In the genomic region with DNA sequence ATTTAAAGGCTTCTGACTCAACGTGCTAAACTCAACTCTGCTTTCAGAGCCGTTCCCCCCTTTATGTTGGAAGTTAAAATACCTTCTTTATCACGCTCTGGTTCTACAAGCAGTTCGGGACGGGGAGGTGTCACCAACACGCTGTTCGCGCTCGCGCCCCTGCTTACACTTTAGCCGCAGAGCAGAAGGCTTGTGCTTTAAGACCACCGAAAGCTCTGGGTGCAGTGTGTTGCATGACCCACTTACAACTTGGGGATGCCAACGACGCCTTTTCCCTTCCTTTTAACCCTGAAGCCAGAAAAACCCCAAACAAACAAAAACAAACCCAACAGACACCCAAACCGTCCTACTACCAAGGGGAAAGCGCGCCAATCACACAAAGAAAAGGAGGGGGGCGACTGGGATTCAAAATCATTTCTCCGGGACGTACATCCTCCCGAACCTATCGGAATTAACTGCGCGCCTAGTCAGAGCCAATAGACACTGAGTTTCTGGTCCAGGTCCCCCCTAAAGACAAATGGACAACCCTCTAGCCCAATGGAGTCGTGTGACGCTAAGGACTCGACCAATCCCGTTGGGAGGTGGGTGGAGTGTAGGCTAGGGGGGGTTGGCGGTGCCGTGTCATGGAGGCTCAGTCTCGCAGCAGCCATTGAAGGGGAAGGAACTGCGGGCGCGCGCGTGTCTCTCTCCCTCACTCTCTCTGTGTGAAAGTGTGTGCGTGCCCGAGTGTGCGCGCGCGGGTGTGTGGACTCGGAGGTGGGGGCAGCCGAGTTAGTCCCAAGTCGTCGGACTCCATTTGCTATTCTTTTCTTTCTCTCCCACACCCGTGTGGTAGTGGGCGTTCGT, we compare ENCODE assay signal across 8 mouse cellular contexts. TPM values are rescaled to one million over a fixed set of nuclear protein-coding genes. Genes with fewer than 3 reads are reported as not detected.
DNase-seq lines count a peak whose midpoint lies in the region; ATAC-seq and TF ChIP-seq lines count a peak whose summit lies in the region.

Anp32e (plus strand) TSS at position 589 of the 846 bp plus-strand sequence.

- peak within 1 kb of the TSS; percentile 97 for H3K4me3 ChIP-seq in gastrocnemius, adult 2 months
- H3K4me3 ChIP-seq in hindbrain, postnatal 0 days (ENCODE audit: low read length): peak within 1 kb of the TSS; percentile 92
- H3K4me3 ChIP-seq in megakaryocyte, embryonic 14.5 days (replicated peaks): peak within 1 kb of the TSS; percentile 96

- H3K4me1 ChIP-seq in hindbrain, postnatal 0 days (ENCODE audit: insufficient read depth, low read length): no peaks in the 10 kb centered on the region
- peaks cover 42% of the 10 kb centered on the region for H3K4me1 ChIP-seq in megakaryocyte, embryonic 14.5 days

- peak; percentile 94 for ATAC-seq in common myeloid progenitor, adult 5-6 weeks (replicated peaks; ENCODE audit: low read depth, poor library complexity, severe bottlenecking)
- ATAC-seq in hindbrain, postnatal 0 days: peak; percentile 100

- TF ChIP-seq CTCF in gastrocnemius, adult 2 months (IDR thresholded peaks at IDR 0.05): no peak
- TF ChIP-seq CTCF in hindbrain, postnatal 0 days (IDR thresholded peaks at IDR 0.05; ENCODE audit: low read depth): no peak

- intact Hi-C loops in gastrocnemius, adult 2 months (cut with DNase I): loop anchor here (2.0 kb wide), 1 partner anchor 22 kb away; no protein-coding TSS in a partner anchor

- peak within 1 kb of the TSS; percentile 90 for H3K27ac ChIP-seq in gastrocnemius, adult 2 months
- H3K27ac ChIP-seq in hindbrain, postnatal 0 days: peak within 1 kb of the TSS; percentile 88

- H3K27me3 ChIP-seq in hindbrain, postnatal 0 days (ENCODE audit: insufficient read depth, low read length): no peaks in the 10 kb centered on the region
- no peaks in the 10 kb centered on the region for H3K27me3 ChIP-seq in megakaryocyte, embryonic 14.5 days (replicated peaks)

- WGBS in hindbrain, postnatal 0 days: under 1% methylated on average over 49 of the region's 49 CpGs

- peak within 1 kb of the TSS; percentile 79 for H3K4me2 ChIP-seq in hindbrain, postnatal 0 days (ENCODE audit: low read depth, low read length)

- DNase-seq in ZHBTc4 (ENCODE audit: low read depth, low spot score): peak; percentile 99
- peak; percentile 97 for DNase-seq in gastrocnemius, adult 2 months
- peak; percentile 100 for DNase-seq in hindbrain, postnatal 0 days (ENCODE audit: low spot score)
- peak; percentile 90 to 98 for DNase-seq in left cerebral cortex, adult 8-10 months (ENCODE audit: low spot score in 2 of 2)
- DNase-seq in right cerebral cortex, postnatal 10 days (ENCODE audit: low spot score in 2 of 2): peak; percentile 98
- peak; percentile 91 for DNase-seq in urinary bladder, postnatal 25 days (ENCODE audit: low spot score)

- H3K36me3 ChIP-seq in hindbrain, postnatal 0 days (ENCODE audit: insufficient read depth, low read length): no peaks in the 10 kb centered on the region
- peaks cover 11% of the 10 kb centered on the region for H3K36me3 ChIP-seq in megakaryocyte, embryonic 14.5 days (replicated peaks; ENCODE audit: low read length)

- H3K9ac ChIP-seq in hindbrain, postnatal 0 days (replicated peaks; ENCODE audit: low read length): peak within 1 kb of the TSS; percentile 85

- H3K9me3 ChIP-seq in hindbrain, postnatal 0 days (ENCODE audit: low read length): no peaks in the 10 kb centered on the region
- no peaks in the 10 kb centered on the region for H3K9me3 ChIP-seq in megakaryocyte, embryonic 14.5 days

RNA-seq across cellular contexts. Expression of gene Anp32e, which starts in this region (rescaled TPM):
- 560 and 574 TPM in 2 replicates for total RNA-seq in common myeloid progenitor, adult 5-6 weeks (2017)
- 10 to 100 TPM; 76.4 to 89.9 TPM for total RNA-seq in gastrocnemius, adult 2 months (2021)
- total RNA-seq in hindbrain, postnatal 0 days (2014; rRNA removed): 26.2 and 27.5 TPM in 2 replicates
- polyA plus RNA-seq in hindbrain, postnatal 0 days (2015; fragmentation: Nextera tagmentation; extraction: Ambion mirVana): 127 and 128 TPM in 2 replicates
- total RNA-seq in left cerebral cortex, adult 8-10 months (2022): 100 to 1,000 TPM in 3 of 4 experiments, 10 to 100 TPM in 1; 95.2 to 110 (median 106) TPM
- 3.7 and 183 TPM in 2 replicates for polyA plus RNA-seq in megakaryocyte, embryonic 14.5 days (2012; ENCODE audit: insufficient read depth, low replicate concordance)

Comparison
In these comparisons a context has a peak if more than half of its experiments do, and no peak if none do; other contexts are left out.
1. Peak in every context shown above with its lines: DNase-seq, ATAC-seq, H3K4me3 ChIP-seq and H3K27ac ChIP-seq.